Mouse (Mus musculus): ENCODE measurements around the gene Wnt9b. TPM values are rescaled to one million over a fixed set of nuclear protein-coding genes. Genes with fewer than 3 reads are reported as not detected.
"Not testable (repeated sequence)": the region's sequence is repeated elsewhere in the genome, so short reads cannot be mapped to it uniquely, and the experiment has no call there.

The Wnt9b gene
- polyA plus RNA-seq, 1 experiment = 0.10 TPM

DNA sequence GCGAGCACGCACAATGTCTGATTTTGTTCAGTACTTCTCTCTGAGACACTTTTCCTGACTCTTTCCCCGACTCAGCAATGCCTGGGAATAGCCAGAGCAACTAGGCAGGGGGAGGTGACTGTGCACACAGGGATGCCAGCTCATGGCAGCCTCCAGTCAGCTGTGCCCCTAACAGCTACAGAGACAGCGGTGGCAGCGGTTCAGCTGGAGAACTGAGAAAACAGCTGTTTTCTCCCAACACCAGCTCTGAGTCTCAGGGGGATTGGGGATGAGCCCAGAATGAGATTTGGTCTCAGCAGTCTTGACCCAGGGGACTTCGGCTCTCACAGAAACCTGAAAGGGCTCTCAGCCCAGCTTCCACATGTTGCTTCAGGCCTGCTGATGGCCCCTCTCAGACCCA is 15.0 kb upstream of the Wnt9b start:
- no peak overlapping the region for H3K4me3 ChIP-seq (ENCODE audit: insufficient read depth, low read length)
- TF ChIP-seq CTCF (IDR thresholded peaks at IDR 0.05; ENCODE audit: extremely low read depth, insufficient read depth, low read length) = no peak
- TF ChIP-seq POLR2A (IDR thresholded peaks at IDR 0.05; ENCODE audit: extremely low read depth, insufficient read depth, low read length) = no peak
- no peaks in the 10 kb centered on the region for H3K4me1 ChIP-seq (ENCODE audit: control insufficient read depth, insufficient read depth, low read length)

DNA sequence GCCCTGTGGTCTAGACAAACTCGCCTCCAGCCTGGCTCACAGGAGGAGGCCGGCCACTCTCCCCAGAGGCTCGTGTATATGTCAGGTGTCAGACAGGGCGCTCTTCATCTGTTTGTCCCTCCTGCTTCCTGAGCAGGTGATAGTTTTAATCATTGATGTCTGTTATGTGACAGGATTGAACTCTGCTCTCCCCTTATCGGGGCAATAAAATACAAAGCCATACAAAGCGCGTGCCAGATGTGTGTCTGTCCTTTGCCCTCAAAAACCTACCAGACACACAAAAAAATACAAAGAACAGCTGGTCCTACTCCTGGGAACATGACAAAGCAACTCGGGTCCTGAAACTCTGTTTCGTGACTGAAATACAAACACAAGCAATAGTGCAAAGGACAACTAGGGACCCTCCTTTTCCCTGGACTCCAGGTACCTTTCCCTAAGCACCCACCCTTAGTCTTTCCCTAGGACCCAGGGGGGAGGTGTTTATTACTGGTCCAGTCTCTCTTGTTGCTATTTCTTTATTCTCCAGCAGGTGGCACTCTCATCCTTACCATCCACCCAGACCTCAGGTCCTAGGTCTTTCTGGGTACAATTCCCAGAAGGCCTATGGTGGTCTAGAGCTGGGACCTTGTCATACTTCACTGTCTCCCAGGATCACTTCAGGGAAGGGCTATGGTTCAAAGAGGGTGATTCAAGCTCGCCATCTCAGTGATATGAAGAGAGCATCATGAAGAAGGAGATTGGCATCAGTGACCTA is 14.0 kb upstream of the Wnt9b start:
- no peak overlapping the region for H3K27ac ChIP-seq (ENCODE audit: insufficient read depth, low read length)
- TF ChIP-seq POLR2A (IDR thresholded peaks at IDR 0.05; ENCODE audit: extremely low read depth, insufficient read depth, low read length) (no peak), CTCF (IDR thresholded peaks at IDR 0.05; ENCODE audit: extremely low read depth, insufficient read depth, low read length) (peak; percentile 81)
- no peaks in the 10 kb centered on the region for H3K4me1 ChIP-seq (ENCODE audit: control insufficient read depth, insufficient read depth, low read length)
- no peak overlapping the region for H3K4me3 ChIP-seq (ENCODE audit: insufficient read depth, low read length)

More for the DNA sequence above, 15.0 kb upstream of the Wnt9b start:
- H3K27ac ChIP-seq (ENCODE audit: insufficient read depth, low read length) = no peak overlapping the region

- H3K27ac ChIP-seq (ENCODE audit: insufficient read depth, low read length); H3K4me1 ChIP-seq (ENCODE audit: control insufficient read depth, insufficient read depth, low read length); H3K4me3 ChIP-seq (ENCODE audit: insufficient read depth, low read length): not testable (repeated sequence)
These were observed 11.3 kb upstream of the Wnt9b start for GRCm38 (mm10) chr11:103760891-103761290.

DNA sequence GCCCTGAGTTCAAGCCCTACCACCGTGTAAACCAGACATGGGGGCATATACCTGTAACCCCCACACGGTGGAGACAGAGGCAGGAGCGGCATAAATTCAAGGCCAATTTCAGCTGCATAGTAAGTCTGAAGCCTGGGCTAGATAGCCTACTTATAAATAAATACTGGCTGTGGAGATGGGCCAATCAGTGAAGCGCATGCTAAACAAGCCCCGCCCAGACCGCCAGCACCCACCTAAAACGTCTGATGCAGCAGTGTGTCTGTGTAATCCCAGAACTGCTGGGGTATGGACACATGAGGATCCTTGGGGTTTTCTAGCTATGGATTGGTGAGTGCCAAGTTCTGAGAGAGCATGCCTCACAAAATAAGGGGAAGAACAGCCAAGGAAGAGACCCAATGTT is 10.5 kb upstream of the Wnt9b start:
- TF ChIP-seq POLR2A (IDR thresholded peaks at IDR 0.05; ENCODE audit: extremely low read depth, insufficient read depth, low read length) (no peak), CTCF (IDR thresholded peaks at IDR 0.05; ENCODE audit: extremely low read depth, insufficient read depth, low read length) (no peak)
- Histone ChIP-seq H3K4me1 (ENCODE audit: control insufficient read depth, insufficient read depth, low read length) (no peaks in the 10 kb centered on the region), H3K27ac (ENCODE audit: insufficient read depth, low read length) (no peak overlapping the region), H3K4me3 (ENCODE audit: insufficient read depth, low read length) (no peak overlapping the region)

DNA sequence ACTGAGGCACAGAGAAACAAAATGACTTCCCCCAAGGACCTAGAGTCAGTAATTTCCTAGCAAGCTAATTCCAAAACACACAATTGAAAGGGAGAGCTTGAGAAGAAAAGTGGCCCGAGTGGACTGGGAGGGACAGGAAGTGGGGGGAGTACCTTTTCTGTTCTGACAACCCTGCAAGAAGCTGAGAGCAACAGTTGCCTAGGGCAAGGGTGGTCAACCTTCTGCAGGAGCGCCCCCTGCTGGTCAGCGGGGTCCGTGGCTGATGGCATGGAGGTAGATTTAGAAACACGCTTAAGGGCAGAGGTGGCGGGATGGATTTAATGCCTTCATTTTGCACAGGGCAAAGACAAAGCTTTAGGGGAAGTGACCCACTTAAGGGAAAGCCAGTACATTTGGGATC is 9.1 kb upstream of the Wnt9b start:
- peak; percentile 75 for TF ChIP-seq CTCF (IDR thresholded peaks at IDR 0.05; ENCODE audit: extremely low read depth, insufficient read depth, low read length)
- TF ChIP-seq POLR2A (IDR thresholded peaks at IDR 0.05; ENCODE audit: extremely low read depth, insufficient read depth, low read length) = no peak
- Histone ChIP-seq H3K4me1 (ENCODE audit: control insufficient read depth, insufficient read depth, low read length) (no peaks in the 10 kb centered on the region), H3K27ac (ENCODE audit: insufficient read depth, low read length) (no peak overlapping the region), H3K4me3 (ENCODE audit: insufficient read depth, low read length) (no peak overlapping the region)

- TF ChIP-seq POLR2A (IDR thresholded peaks at IDR 0.05; ENCODE audit: extremely low read depth, insufficient read depth, low read length) = no peak
- TF ChIP-seq CTCF (IDR thresholded peaks at IDR 0.05; ENCODE audit: extremely low read depth, insufficient read depth, low read length) = peak; percentile 53
- Histone ChIP-seq H3K4me1 (ENCODE audit: control insufficient read depth, insufficient read depth, low read length) (no peaks in the 10 kb centered on the region), H3K27ac (ENCODE audit: insufficient read depth, low read length) (no peak overlapping the region), H3K4me3 (ENCODE audit: insufficient read depth, low read length) (no peak overlapping the region)
These were observed 8.4 kb upstream of the Wnt9b start for GRCm38 (mm10) chr11:103758054-103758453.

- TF ChIP-seq CTCF (IDR thresholded peaks at IDR 0.05; ENCODE audit: extremely low read depth, insufficient read depth, low read length) (no peak), POLR2A (IDR thresholded peaks at IDR 0.05; ENCODE audit: extremely low read depth, insufficient read depth, low read length) (no peak)
- H3K27ac ChIP-seq (ENCODE audit: insufficient read depth, low read length) = no peak overlapping the region
- H3K4me3 ChIP-seq (ENCODE audit: insufficient read depth, low read length) = no peak overlapping the region
- H3K4me1 ChIP-seq (ENCODE audit: control insufficient read depth, insufficient read depth, low read length) = no peaks in the 10 kb centered on the region
These were observed 991 bp upstream of the Wnt9b start for GRCm38 (mm10) chr11:103750612-103751011.

DNA sequence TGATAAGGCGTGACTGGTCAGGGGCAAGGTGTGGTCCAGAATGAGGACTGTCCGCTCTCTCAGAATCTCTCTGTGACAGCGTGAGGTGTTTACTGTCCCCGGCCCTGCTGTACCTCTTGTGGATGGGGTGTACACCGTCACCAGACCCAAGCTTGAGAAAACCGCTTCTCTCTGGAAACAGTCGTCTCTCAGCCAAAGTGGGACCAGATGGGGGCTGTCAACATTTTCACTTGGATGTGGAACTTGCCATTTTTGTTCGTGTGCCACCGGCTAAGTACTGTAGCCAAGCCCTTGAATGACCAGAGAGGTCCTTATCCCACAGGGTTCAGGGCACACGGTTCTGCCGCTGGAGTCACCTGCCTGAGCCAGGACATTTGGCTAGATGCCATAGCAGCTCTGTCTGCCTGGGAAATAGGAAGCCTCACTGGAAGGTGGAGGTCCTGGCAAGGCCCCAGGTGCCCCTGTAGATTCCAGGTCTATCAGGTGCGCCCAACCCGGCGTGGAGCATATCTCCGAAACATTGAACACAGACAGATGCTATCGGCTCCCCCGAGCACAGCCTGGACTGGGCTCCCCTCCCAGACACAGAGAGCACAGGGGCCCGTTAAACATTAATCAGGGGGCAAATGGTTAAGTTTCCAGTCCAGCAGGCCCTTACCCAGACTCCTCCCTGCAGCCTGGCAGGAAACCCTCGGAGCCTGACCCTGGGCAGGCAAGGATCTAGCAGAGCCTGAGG is 14.4 kb downstream of the Wnt9b start:
- no peaks in the 10 kb centered on the region for H3K4me1 ChIP-seq (ENCODE audit: control insufficient read depth, insufficient read depth, low read length)
- H3K4me3 ChIP-seq (ENCODE audit: insufficient read depth, low read length) = no peak overlapping the region
- TF ChIP-seq CTCF (IDR thresholded peaks at IDR 0.05; ENCODE audit: extremely low read depth, insufficient read depth, low read length) (no peak), POLR2A (IDR thresholded peaks at IDR 0.05; ENCODE audit: extremely low read depth, insufficient read depth, low read length) (no peak)
- H3K27ac ChIP-seq (ENCODE audit: insufficient read depth, low read length) = no peak overlapping the region

- no peak overlapping the region for H3K4me3 ChIP-seq (ENCODE audit: insufficient read depth, low read length)
- no peak overlapping the region for H3K27ac ChIP-seq (ENCODE audit: insufficient read depth, low read length)
- H3K4me1 ChIP-seq (ENCODE audit: control insufficient read depth, insufficient read depth, low read length) = no peaks in the 10 kb centered on the region
- TF ChIP-seq POLR2A (IDR thresholded peaks at IDR 0.05; ENCODE audit: extremely low read depth, insufficient read depth, low read length) (no peak), CTCF (IDR thresholded peaks at IDR 0.05; ENCODE audit: extremely low read depth, insufficient read depth, low read length) (no peak)
These were observed 15.1 kb downstream of the Wnt9b start for GRCm38 (mm10) chr11:103734411-103735045.

DNA sequence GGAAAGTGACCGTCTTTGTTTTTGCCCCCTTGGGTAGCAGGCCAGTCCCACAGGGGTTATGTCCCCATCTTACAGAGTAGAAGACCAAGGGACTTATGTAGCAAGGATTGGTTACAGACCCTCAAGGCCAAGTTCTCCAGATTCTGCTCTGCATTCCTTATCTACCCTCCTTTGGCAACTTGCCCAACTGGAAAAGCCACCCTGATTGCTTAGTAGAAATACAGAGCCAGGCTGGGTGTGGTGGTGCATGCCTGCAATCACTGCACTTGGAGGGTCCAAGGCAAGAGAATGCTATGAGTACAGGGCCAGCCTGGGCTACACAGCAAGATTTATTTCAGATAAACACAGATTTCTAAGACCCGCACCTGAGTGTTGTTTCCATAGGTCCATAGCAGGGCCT is 15.7 kb downstream of the Wnt9b start:
- Histone ChIP-seq H3K4me3 (ENCODE audit: insufficient read depth, low read length) (no peak overlapping the region), H3K4me1 (ENCODE audit: control insufficient read depth, insufficient read depth, low read length) (no peaks in the 10 kb centered on the region), H3K27ac (ENCODE audit: insufficient read depth, low read length) (no peak overlapping the region)
- no peak for TF ChIP-seq CTCF (IDR thresholded peaks at IDR 0.05; ENCODE audit: extremely low read depth, insufficient read depth, low read length)
- TF ChIP-seq POLR2A (IDR thresholded peaks at IDR 0.05; ENCODE audit: extremely low read depth, insufficient read depth, low read length) = no peak

All from cortical plate, adult 2 months (tissue).